Mouse (Mus musculus): Measurements from ENCODE around the gene Chrna9.
"Not testable (repeated sequence)": the region's sequence is repeated elsewhere in the genome, so short reads cannot be mapped to it uniquely, and the experiment has no call there.

Gene Chrna9

GRCm38 (mm10) chr5:65958597-65958996, 23.9 kb downstream of the Chrna9 start:
- peak; percentile 45 for DNase-seq (ENCODE audit: low spot score)

GRCm38 (mm10) chr5:65959893-65960596, 25.3 kb downstream of the Chrna9 start:
- no peak for DNase-seq (ENCODE audit: low spot score)

GRCm38 (mm10) chr5:65960597-65960950, 25.9 kb downstream of the Chrna9 start:
- DNase-seq (ENCODE audit: low spot score) = no peak

- no peak for DNase-seq (ENCODE audit: low spot score)
These were observed 28.6 kb downstream of the Chrna9 start for GRCm38 (mm10) chr5:65963291-65963690.

GRCm38 (mm10) chr5:65965771-65966279, 31.1 kb downstream of the Chrna9 start:
- DNase-seq (ENCODE audit: low spot score) = no peak

GRCm38 (mm10) chr5:65967091-65967490, 32.4 kb downstream of the Chrna9 start:
- no peak for DNase-seq (ENCODE audit: low spot score)

- DNase-seq (ENCODE audit: low spot score) = no peak
These were observed 33.3 kb downstream of the Chrna9 start for GRCm38 (mm10) chr5:65968004-65968403.

- DNase-seq (ENCODE audit: low spot score) = no peak
These were observed 38.5 kb downstream of the Chrna9 start for GRCm38 (mm10) chr5:65973189-65973588.

GRCm38 (mm10) chr5:65975731-65976130, 41.0 kb downstream of the Chrna9 start:
- no peak for DNase-seq (ENCODE audit: low spot score)

- DNase-seq (ENCODE audit: low spot score) = no peak
These were observed 51.7 kb downstream of the Chrna9 start for GRCm38 (mm10) chr5:65986426-65986825.

- DNase-seq (ENCODE audit: low spot score) = not testable (repeated sequence)
These were observed 52.3 kb downstream of the Chrna9 start for GRCm38 (mm10) chr5:65987004-65987403.

- no peak for DNase-seq (ENCODE audit: low spot score)
These were observed 56.5 kb downstream of the Chrna9 start for GRCm38 (mm10) chr5:65991191-65991590.

GRCm38 (mm10) chr5:65994643-65995042, 59.9 kb downstream of the Chrna9 start:
- no peak for DNase-seq (ENCODE audit: low spot score)

GRCm38 (mm10) chr5:65997813-65998212, 63.1 kb downstream of the Chrna9 start:
- no peak for DNase-seq (ENCODE audit: low spot score)

- no peak for DNase-seq (ENCODE audit: low spot score)
These were observed 64.4 kb downstream of the Chrna9 start for GRCm38 (mm10) chr5:65999106-65999505.

GRCm38 (mm10) chr5:66000074-66000473, 65.4 kb downstream of the Chrna9 start:
- no peak for DNase-seq (ENCODE audit: low spot score)

GRCm38 (mm10) chr5:66000567-66001125, 65.9 kb downstream of the Chrna9 start:
- DNase-seq (ENCODE audit: low spot score) = no peak

- DNase-seq (ENCODE audit: low spot score) = no peak
These were observed 66.5 kb downstream of the Chrna9 start for GRCm38 (mm10) chr5:66001232-66001631.

GRCm38 (mm10) chr5:66004134-66004925, 69.6 kb downstream of the Chrna9 start, which contains the start of gene 9130230L23Rik:
Gene 9130230L23Rik, minus strand, starts transcription at chr5:66004285.
- DNase-seq (ENCODE audit: low spot score) = no peak

GRCm38 (mm10) chr5:66005041-66005678, 70.4 kb downstream of the Chrna9 start:
- DNase-seq (ENCODE audit: low spot score) = no peak

- no peak for DNase-seq (ENCODE audit: low spot score)
These were observed 73.7 kb downstream of the Chrna9 start for GRCm38 (mm10) chr5:66008245-66008967.

- DNase-seq (ENCODE audit: low spot score) = no peak
These were observed 79.3 kb downstream of the Chrna9 start for GRCm38 (mm10) chr5:66013999-66014398.

Measured in urinary bladder, postnatal 25 days (tissue).